Mouse (Mus musculus) lung, postnatal 36 days (tissue): ENCODE data around the gene Zdhhc5.

Experiments
- DNase-seq: peaks from one replicate; pipeline ENCODE4 v3.0.0; 2022; ENCODE audit warnings: mixed read lengths

Gene Zdhhc5

GRCm38 (mm10) chr2:84714811-84715561 is at the start of gene Zdhhc5:
Zdhhc5 (minus strand) TSS chr2:84715180.
- peak; percentile 99 for DNase-seq

- no peak for DNase-seq
Observed at GRCm38 (mm10) chr2:84762818-84763217, 47.8 kb upstream of the Zdhhc5 start.

GRCm38 (mm10) chr2:84762295-84762694 is 47.3 kb upstream of the Zdhhc5 start:
- DNase-seq, result no peak

GRCm38 (mm10) chr2:84761840-84762239 is 46.9 kb upstream of the Zdhhc5 start:
- DNase-seq, result no peak

GRCm38 (mm10) chr2:84761309-84761708 is 46.3 kb upstream of the Zdhhc5 start:
- DNase-seq, result no peak

DNA sequence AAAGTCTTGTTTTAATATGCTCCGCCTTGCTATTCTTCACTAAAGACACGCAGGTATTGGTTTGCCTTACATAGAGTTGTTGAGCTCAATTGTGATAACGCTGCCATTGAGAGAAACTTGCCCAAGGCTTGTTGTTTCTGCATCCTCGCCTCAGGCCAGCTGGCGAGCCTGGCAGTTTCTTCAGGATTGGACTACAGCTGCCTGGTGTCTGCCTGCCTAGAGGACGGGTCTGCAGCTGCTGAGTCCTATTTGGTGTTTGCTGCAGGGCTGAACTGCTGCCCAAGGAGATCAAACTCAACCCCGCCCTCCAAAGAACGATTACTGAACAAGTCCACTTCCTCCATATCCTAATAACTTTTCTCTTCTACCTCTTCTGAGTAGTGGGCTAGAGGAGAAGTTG is 45.8 kb upstream of the Zdhhc5 start:
- DNase-seq, result no peak

- DNase-seq, result peak; percentile 89
Observed at GRCm38 (mm10) chr2:84758542-84759127, 43.7 kb upstream of the Zdhhc5 start.

DNA sequence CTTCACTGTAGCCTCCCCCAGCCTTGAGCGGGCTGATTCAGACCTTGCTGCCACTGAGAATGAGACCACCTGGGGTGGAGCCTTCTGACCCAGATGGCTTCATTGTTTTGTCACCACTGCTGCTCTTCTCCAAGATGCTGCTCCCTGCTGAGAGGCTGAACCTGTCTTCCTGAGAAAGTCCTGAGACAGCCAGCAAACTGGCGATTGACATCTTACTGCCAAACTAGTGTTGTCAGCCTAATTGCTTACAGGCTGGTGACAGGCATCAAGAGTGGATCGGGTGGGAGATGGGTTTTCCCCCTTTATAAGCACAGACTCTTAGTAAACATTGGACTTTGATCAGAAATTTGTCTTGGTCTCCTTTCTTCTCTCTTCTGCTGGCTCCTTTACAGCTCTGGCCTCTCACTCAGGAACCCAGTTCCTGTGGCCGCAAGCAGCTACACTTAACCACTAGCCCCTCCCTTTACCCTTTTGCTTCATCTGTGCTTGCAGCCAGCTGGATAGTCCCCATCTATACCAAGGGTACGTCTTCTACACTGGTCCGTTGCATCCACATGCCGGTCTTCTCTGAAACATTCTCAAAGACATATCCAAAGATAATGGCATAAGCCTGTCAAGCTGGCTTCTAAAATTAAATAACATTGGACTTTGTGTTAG is 42.2 kb upstream of the Zdhhc5 start:
- no peak for DNase-seq

DNA sequence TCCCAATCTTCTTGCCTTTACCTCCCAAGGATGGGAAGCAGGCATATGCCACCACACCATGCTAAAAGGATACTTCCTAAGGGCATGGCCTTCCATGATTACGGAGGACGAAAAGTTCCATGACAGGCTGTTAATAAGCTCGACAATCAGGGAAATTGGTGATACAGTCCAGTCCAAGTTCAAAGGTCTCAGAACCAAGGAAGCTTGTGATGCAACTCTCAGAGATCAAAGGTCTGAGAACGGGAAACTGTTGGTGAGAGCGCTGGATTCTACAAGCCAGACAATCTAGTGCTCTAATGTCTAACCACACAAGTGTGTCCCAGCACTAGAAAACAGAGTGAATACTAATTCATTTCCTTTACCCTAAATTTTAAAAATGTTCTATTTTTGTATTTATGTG is 41.3 kb upstream of the Zdhhc5 start:
- DNase-seq, result peak; percentile 34

GRCm38 (mm10) chr2:84750115-84750514 is 35.1 kb upstream of the Zdhhc5 start:
- peak; percentile 74 for DNase-seq

GRCm38 (mm10) chr2:84744126-84744525 is 29.1 kb upstream of the Zdhhc5 start:
- peak; percentile 27 for DNase-seq

GRCm38 (mm10) chr2:84743561-84743960 is 28.6 kb upstream of the Zdhhc5 start, which contains the start of gene Gm19426:
Gm19426 (minus strand) TSS chr2:84743655.
- DNase-seq, result peak; percentile 86

- DNase-seq, result peak; percentile 26
Observed at GRCm38 (mm10) chr2:84742451-84743283, 27.7 kb upstream of the Zdhhc5 start.

- peak; percentile 54 for DNase-seq
Observed at GRCm38 (mm10) chr2:84741841-84742450, 27.0 kb upstream of the Zdhhc5 start.

DNA sequence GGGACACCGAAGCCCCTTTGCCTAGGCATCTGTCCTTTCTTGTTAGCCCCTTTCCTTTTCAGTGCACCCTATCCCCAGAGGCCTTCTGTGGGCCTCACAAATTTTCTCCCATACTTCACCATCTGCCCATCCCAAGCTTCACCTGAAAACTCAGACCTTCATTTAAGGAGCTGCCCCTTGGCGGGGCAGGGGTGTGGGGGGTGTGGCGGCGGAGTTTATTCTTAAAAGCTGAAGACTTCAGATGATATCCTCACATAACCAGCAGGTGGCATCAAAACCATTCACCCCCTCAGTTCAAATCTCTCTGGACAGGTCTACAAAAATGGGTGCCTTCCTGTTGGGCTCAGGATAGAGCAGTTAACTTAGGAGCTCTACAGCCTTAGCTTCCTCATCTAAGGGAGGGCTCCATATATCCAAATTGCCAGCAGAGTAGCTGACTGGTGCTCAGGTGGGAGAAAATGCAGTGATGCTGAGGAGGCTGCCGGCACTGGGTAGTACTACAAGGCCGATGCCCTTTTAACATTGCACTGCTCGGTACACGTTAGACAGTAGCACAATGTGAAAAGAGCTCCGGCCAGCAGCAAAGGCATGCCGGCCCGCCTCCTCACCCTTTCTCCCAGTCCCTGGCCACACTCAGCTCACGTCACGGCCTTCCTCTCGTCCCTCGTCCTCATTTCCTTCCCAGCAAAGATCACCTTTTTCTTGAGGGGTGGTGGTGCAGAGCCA is 25.8 kb upstream of the Zdhhc5 start:
- DNase-seq, result peak; percentile 49

- peak; percentile 75 for DNase-seq
Observed at GRCm38 (mm10) chr2:84738271-84738911, 23.4 kb upstream of the Zdhhc5 start.

DNA sequence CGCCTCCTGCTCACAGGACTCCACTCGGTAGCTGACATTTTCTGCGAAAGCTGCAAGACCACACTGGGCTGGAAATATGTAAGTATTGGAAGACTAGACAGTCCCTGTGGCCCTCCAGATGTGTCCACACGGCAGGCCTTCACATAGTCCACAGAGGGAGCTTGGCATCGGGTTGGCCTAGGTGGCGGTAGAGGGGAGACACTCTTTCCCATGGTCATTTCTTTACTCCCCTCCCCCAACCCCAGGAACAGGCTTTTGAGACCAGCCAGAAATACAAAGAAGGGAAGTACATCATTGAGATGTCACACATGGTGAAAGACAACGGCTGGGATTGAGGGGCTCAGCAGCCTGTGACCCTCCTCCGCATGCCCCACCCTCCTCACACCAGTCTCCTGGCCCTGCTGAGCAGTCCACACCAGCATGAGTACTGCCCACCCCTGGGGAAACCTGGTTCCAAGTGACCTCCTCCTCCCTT is 22.5 kb upstream of the Zdhhc5 start:
- peak; percentile 22 for DNase-seq

DNA sequence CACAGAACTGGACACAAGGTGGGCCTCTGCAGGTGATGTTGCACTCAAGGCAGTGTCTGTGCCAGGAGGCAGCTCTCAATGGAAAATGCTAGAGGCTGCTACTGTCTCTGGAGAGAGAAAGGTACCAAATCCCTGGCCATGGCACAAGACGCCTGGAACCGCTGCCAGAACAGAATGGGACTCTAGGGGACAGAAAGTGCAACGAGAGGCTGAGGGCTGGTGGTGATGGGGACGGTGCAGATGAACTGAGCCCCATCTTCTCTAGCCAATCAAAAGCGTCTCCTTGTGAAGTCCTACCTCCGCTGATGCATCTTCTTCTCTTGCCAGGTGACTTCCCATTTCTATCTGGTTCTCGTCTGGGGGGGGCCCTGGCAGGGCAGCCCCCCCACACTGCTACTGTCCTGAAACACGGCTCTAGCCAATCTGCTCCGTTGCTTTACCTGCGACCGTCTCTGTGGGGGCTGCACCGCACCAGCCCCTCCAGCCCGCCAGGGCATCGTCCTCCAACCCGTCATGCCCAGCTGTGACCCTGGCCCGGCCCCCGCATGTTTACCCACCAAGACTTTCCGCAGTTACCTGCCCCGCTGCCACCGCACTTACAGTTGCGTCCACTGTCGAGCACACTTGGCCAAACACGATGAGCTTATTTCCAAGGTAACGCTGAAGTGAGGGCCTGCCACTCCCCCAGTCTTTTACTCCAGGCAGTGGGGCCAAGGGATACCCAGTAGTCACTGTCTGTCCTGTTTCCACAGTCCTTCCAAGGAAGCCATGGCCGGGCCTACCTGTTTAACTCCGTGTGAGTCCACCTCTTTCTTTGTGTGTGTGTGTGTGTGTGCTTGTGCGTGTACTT is 21.6 kb upstream of the Zdhhc5 start:
- DNase-seq, result no peak

DNA sequence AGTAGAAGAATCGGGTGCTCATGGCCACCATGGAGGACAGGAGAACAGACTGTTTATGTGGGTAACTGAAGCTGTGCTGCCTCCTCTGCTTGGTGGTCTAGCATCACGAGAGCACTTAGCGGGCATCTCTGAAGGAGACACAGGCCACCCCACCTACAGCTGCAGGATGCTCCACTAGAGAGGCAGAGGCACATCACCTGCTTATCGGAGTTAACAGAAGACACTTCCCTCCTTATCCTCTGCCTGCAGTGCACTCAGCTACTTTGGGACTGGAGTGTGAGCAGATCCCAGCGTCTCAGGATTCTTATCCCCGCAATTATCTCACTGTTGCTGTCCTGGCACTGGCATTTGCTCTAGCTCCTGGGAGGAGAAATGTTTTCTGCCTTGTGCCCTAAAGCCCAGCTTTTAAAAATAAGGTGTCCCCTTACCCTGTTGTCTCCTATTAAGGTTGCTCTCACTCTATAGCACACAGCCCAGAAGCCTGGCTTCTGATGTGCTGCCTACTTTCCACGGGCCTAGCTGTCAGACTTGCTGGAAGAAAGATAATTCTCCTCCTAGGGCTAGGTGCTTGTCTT is 20.5 kb upstream of the Zdhhc5 start:
- no peak for DNase-seq

- DNase-seq, result no peak
Observed at GRCm38 (mm10) chr2:84734919-84735318, 19.9 kb upstream of the Zdhhc5 start.
